Mouse (Mus musculus) thymus, postnatal 25 days (tissue): ENCODE data around the gene Naip6.
"Not testable (repeated sequence)": the region's sequence is repeated elsewhere in the genome, so short reads cannot be mapped to it uniquely, and the experiment has no call there.

Experiments
- DNase-seq: peaks from one replicate; pipeline ENCODE4 v3.0.0; 2022

Naip6 gene

DNA sequence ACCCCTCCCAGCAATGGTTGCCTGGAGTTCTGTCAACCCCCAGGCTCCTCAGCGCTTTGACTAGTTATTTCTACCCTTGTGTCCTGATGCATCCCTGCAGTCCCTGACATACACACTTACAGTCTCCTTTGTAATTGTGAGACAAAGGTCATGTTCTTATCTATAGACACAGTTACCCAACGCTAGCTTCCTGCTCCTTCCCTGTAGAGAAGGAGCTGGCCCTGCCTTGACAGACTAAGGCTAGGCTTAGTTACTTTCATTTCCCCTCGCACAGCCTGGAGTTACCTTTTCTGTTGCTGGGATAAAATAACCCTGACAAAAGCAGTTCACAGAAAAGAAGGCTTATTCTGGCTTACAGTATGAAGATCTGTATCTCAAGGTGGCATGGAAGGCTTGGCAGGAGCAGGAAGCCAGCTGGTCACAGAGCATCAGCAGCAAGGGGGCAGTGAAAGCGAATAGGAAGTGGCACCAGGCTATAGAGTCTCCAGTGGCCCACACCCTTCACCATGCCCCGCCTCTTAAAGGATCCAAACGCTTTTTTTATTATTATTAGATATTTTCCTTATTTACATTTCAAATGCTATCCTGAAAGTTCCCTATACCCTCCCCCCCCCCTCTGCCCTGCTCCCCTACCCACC lies at the start of gene Naip6:
Naip6 (minus strand) TSS at position 419 of the 638 bp plus-strand sequence.
- not testable (repeated sequence) for DNase-seq

DNA sequence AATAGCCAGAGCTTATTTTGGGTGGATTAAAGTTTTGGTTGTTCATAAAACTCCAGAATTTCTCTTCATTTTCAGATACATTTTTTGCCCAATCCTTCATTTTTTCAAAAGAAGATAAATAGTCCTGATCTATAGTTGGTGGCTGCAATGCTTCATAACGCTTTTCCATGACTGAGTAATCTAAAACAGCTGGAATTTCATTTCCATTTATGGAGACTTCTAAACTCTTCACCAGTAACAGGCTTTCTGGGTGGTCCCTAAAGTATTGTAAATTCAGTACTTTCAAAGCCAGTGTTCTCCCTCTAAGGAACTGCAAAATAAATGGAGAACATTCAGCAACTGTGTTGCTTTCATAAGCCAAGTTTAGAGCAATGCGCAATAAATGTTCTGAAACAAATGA lies 34.8 kb upstream of the Naip6 start:
- DNase-seq: not testable (repeated sequence)

DNA sequence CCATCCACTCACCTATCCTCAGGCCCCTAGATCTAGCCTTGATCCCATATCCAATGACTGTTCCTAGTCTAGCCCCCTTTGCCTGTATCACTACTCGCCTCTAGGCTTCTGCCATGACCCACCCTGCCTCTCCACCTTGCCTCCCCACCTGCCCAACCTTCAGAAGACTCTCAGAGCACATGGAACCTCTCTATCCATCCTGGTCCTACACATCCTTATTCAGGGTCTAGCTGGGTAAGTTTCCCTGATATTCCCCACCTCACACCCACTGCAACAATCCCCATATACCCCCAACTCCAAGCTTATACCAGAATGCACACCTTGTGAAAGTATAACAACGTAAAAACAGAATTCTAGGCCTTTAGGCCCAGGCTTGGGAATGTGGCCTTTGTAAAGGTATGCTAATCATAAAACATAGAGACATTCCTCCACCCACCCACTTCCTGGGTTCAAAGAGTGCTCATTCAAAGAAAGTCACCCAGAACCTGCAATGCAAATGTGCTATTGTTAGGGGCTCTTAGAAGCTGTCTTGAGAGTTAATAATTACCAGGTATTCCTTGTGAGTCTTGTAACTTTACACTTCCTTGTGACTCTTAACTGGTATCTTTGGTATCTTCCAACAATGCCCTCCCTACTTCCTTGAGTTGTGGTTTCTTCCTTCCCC lies 32.2 kb upstream of the Naip6 start:
- DNase-seq: not testable (repeated sequence)

DNA sequence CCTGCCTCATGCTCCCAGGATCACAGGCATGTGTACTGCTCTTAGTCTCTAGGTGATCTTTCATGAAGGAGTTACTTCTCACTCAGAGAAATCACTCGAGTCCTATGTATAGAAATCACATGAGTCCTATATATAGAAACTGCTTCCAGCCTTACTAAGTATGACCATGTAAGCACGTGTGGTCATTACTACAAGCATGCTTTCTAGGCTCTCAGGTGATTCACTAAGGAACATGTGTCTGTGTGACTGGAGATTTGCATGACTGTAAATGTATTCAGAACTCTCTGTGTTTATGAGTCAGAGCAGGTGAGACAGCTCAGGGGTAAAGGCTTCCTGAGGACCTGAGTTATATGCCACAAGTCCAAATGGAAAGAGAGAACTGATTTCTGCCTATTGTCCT lies 24.3 kb upstream of the Naip6 start:
- DNase-seq: no peak

DNA sequence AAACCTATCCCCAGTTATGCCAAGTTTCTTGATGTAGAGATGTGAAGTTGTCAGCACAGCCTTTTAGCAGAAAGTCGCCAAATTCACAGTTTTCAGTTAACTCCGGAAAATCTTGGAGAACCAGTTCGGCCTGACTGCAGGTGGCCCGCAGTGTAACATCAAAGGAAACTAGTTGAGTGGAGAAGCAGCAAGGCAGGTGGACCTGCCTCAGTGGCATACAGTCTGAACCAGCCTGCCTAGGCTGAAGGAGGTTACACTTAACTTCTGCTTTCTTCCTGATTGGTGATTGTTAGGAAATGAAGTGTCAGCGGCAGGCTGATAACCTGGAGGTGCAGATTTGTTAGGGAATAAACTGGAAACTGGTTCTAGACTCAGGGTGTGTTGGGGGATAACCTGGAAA lies 14.3 kb upstream of the Naip6 start:
- not testable (repeated sequence) for DNase-seq

DNA sequence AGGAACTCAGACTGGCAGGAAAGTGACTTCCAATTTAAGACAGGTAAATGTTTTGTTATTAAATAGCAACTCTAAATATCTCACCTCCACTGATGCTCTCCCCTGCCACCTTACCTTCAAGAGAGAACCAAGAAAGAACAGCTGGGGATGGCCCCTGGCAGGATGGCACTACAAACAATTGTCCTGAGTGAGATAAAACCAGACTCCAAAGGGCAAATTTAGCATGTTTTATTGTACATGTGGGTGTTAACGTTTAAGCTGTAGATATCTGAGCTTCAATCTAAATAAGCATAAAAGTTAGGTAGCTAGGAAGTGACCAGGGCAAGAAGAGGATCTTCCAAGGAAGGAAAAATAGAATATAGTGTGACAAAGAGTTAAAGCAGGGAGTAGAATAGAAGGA lies 11.4 kb upstream of the Naip6 start:
- not testable (repeated sequence) for DNase-seq

DNA sequence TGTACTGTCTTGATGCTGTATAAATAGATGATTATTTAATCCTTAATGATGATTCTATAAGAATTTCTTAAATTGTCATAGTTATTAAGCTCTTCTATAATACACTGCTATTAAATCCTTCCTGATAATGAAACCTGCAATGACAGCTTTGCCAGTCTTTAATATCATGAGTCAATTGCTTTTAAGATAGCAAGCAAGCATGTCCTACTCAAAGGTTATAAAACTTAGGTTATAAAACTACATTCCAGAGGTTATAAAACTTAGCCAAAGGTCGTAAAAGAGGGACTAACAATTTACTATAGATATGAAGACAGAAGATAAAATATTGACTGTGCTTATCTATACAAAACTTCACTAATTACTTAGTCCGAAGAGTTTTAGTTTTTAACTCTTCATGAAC lies 10.6 kb upstream of the Naip6 start:
- DNase-seq: not testable (repeated sequence)

DNA sequence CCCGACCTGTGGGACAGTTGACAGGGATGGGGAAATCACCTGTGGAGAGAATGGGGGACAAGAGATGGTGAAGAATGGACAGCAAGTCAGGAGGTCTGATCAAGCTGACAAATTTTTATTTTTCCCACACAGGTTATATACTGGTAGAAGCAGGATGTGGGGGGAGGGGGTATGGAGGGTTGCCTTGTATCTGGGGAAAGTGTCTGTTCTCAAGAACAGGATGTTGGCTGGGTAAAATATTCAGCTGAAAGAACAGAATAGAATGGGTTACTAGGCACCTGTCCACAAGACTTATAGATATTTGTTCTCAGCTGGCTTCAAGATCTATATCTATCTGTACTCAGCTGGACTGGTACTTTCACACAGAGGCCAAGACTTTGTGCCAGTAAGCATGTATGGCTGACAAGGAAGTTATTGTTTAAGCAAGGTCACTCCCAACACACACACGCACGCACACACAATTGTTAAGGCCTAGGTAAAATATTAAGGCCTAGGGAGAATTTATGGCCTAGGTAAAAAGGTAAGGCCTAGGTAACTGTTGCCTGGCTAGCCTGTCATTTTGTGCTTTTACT lies 4.9 kb upstream of the Naip6 start:
- DNase-seq: not testable (repeated sequence)

DNA sequence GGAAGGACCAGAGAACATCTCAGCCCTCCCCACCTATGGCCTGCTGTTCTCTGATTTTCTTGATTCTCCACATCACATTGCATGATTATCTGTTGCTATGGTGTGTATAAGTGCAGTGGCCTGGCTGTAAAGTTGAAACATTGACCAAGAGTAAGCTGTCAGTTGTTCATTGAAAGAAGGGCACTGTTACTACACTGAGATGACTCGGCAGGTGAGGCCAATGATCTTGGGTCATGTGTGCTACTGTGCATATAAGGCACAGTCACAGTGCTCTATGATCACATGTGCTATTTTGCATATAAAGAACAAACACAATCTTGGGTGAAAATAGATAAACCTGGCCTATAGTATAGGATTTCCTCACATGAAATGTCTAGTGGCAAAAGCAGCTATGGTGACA lies 32.9 kb downstream of the Naip6 start:
- no peak for DNase-seq

DNA sequence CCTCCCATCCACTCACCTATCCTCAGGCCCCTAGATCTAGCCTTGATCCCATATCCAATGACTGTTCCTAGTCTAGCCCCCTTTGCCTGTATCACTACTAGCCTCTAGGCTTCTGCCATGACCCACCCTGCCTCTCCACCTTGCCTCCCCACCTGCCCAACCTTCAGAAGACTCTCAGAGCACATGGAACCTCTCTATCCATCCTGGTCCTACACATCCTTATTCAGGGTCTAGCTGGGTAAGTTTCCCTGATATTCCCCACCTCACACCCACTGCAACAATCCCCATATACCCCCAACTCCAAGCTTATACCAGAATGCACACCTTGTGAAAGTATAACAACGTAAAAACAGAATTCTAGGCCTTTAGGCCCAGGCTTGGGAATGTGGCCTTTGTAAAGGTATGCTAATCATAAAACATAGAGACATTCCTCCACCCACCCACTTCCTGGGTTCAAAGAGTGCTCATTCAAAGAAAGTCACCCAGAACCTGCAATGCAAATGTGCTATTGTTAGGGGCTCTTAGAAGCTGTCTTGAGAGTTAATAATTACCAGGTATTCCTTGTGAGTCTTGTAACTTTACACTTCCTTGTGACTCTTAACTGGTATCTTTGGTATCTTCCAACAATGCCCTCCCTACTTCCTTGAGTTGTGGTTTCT lies 45.9 kb downstream of the Naip6 start:
- not testable (repeated sequence) for DNase-seq

DNA sequence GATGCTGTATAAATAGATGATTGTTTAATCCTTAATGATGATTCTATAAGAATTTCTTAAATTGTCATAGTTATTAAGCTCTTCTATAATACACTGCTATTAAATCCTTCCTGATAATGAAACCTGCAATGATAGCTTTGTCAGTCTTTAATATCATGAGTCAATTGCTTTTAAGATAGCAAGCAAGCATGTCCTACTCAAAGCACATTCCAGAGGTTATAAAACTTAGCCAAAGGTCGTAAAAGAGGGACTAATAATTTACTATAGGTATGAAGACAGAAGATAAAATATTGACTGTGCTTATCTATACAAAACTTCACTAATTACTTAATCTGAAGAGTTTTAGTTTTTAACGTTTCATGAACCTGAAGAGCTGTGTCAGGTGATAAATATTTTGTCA lies 60.5 kb downstream of the Naip6 start:
- DNase-seq: not testable (repeated sequence)

DNA sequence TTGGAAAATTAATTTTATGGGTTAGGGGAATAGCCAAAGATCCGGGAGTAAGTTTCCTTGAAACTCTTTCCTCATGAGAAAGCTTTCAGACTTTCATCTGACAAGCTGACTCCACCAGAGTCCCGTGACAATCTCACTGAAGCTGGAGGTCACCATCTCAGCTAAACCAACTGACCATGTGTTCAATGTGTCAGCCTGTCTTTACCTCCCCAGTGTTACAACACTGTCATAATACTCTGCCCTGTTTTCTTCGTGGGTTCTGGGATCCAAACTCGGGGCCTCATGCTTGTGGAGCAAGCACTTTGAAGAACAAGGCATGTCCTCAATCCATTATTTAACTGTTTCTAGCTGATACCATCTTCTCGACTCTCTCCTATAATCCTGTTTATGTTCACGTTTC lies 61.5 kb downstream of the Naip6 start:
- DNase-seq: not testable (repeated sequence)

DNA sequence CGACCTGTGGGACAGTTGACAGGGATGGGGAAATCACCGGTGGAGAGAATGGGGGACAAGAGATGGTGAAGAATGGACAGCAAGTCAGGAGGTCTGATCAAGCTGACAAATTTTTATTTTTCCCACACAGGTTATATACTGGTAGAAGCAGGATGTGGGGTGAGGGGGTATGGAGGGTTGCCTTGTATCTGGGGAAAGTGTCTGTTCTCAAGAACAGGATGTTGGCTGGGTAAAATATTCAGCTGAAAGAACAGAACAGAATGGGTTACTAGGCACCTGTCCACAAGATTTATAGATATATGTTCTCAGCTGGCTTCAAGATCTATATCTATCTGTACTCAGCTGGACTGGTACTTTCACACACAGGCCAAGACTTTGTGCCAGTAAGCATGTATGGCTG lies 65.6 kb downstream of the Naip6 start:
- DNase-seq: not testable (repeated sequence)

DNA sequence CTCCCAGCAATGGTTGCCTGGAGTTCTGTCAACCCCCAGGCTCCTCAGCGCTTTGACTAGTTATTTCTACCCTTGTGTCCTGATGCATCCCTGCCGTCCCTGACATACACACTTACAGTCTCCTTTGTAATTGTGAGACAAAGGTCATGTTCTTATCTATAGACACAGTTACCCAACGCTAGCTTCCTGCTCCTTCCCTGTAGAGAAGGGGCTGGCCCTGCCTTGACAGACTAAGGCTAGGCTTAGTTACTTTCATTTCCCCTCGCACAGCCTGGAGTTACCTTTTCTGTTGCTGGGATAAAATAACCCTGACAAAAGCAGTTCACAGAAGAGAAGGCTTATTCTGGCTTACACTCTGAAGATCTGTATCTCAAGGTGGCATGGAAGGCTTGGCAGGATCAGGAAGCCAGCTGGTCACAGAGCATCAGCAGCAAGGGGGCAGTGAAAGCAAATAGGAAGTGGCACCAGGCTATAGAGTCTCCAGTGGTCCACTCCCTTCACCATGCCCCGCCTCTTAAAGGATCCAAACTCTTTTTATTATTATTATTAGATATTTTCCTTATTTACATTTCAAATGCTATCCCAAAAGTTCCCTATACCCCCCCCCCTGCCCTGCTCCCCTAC lies 70.5 kb downstream of the Naip6 start:
- DNase-seq: not testable (repeated sequence)

DNA sequence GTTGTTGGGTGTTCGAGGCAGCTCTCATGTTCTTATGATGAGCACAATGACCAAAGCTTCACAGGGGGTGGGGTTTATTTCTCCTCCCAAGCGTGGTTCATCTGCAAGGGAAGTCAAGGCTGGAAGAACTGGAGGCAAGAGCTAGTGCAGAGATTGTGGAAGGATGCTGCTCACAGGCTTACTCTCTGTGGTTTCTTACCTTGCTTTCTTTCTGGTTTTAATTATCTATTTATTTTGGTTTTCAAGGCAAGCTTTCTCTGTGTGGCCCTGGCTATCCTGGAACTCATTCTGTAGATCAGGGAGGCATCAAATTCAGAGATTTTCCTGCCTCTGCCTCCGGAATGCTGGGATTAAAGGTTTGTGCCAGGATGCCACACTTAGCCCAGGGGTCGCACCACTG lies 71.3 kb downstream of the Naip6 start, which contains the start of gene Naip5:
Naip5 (minus strand) TSS at position 101 of the 400 bp plus-strand sequence.
- DNase-seq: not testable (repeated sequence)

DNA sequence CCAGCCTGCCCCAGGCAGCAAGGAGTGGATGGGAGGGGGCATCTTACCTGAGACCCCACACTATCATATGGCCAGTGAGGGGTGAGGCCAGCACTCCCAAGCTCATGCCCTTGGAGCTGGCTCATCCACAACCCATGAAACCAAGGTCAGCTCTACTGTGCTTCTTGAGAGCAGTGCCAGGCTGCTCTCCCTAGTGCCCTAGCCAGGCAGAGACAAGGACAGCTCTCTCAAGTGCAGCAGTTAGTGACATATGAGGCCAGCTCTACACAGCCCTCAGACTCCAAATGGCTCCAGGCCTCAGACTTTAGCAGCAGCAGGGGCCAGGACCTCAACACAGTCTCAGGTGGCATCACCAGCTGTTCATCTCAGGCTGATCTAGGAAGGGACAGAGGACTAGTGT lies 73.8 kb downstream of the Naip6 start:
- DNase-seq: no peak
